Mouse (Mus musculus): ENCODE data around the gene Eif3d.
"Not testable (repeated sequence)": the region's sequence is repeated elsewhere in the genome, so short reads cannot be mapped to it uniquely, and the experiment has no call there.

The Eif3d gene

GRCm38 (mm10) chr15:77970470-77971292, at the start of gene Eif3d:
Eif3d (minus strand) TSS chr15:77970813.
- DNase-seq (ENCODE audit: low spot score), result peak; percentile 99

DNA sequence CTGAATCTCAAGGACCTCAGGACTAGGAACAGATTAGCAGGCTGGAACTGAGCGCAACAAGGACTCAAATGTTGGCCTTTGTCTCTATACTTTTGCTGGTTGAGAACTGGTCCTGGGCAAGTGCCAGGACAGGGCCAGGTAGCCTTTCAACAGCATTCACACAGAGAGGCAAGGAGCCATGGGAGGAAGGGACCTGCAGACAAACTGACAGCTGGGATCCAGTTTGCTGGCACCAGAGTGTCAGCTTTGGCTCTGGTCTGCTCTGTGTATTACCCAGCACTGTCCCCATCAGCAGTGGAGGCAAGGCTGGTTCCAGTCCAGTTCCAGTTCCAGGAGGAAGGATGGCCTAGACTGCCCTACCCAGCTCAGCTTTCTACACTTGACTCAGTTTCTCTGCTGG, 43.4 kb upstream of the Eif3d start:
- DNase-seq (ENCODE audit: low spot score), result no peak

DNA sequence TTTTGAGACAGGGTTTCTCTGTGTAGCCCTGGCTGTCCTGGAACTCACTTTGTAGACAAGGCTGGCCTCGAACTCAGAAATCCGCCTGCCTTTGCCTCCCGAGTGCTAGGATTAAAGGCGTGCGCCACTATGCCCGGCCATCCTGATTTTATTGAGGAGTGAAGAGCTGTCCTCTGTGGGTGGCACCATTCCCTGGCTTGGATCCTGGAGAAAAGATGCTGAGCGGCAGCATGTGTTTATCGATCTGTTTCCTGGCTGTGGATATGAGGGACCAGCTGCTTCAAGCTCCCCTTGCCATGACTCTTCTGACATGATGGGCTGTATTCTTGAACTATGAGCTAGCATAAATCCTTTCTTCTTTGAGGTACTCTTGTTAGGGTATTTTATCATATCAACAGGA, 37.6 kb upstream of the Eif3d start:
- DNase-seq (ENCODE audit: low spot score), result not testable (repeated sequence)

DNA sequence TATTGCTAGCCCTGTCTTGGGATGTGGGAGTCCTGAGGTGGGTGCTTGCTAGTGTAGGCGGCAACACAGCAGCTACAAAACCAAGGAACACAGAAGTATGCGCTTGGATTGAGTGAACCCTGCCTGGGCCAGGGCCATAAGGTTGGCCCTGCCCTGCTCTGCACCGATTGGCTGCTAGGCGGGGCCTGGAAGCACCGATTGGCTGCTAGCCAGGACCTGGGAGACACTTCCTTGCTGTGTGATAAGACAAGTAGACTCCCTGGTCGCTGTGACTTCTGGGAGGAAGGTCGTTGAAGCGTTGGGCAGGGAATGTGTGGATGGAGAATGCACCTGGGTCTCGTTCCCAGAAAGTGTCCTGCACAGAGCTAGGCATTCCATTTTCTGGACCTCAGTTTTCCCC, 33.3 kb upstream of the Eif3d start:
- no peak for DNase-seq (ENCODE audit: low spot score)

GRCm38 (mm10) chr15:78001400-78001799, 30.8 kb upstream of the Eif3d start:
- no peak for DNase-seq (ENCODE audit: low spot score)

DNA sequence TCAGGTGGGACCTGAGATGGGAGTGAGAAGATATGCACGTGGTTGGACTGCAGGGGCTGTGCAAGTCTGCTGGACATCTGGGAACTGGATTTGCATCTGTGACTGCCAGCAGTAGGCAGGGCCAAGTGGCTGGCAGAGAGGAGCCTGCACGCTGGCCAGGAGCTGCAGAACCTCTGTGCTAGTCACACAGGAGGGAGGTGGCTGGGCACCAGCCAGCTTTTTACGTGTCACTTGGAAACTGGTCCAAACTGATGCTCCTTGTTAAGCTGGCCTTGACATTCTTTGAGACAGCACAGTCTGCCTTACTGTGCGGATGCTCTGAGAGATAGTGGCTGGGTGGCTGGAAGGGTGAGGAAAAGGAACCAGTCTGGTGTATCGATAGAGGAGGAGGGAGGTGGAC, 17.9 kb upstream of the Eif3d start:
- no peak for DNase-seq (ENCODE audit: low spot score)

DNA sequence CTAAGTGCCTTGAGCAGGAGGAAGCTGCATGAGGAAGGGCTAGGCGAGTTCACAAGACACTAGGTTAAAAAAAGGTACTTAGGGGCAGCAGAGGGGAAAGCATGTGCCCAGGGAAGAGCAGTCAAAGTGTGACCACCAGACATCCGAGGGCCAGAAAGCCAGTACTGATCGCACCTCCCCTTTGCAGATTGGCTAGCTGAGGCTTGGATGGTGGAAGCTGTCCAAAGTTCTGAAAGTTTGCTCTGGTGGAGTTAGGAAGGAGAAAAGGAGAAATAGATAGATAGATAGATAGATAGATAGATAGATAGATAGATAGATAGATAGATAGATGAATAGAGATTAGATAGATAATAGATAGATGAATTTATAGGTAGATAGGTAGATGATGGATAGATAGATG, 12.8 kb upstream of the Eif3d start:
- no peak for DNase-seq (ENCODE audit: low spot score)

GRCm38 (mm10) chr15:77982195-77982939, 11.8 kb upstream of the Eif3d start:
- DNase-seq (ENCODE audit: low spot score), result peak; percentile 83

DNA sequence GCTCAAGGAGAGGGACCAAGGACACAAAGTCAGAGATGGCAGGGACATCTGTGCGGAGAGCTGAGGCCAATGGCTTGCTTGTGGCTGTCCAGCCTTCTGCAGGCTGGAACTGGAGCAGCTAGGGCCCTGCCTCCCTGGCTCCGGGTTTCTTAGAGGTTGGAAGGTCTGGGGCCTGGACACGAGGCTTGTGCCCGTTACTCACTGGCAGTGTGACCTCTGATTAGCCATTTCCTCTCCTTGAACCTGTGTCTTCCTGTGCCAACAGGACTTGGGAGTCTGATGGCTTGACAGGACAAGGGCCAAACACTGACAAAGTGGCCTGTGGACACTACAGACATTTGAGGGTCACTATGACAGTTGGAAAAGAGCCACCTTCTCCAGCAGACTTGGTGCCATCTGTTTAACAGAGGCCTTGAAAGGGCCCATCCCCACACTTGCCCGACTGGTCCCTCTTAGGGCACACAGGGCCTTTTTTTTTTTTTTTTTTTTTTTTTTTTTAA, 10.6 kb upstream of the Eif3d start:
- DNase-seq (ENCODE audit: low spot score), result no peak

DNA sequence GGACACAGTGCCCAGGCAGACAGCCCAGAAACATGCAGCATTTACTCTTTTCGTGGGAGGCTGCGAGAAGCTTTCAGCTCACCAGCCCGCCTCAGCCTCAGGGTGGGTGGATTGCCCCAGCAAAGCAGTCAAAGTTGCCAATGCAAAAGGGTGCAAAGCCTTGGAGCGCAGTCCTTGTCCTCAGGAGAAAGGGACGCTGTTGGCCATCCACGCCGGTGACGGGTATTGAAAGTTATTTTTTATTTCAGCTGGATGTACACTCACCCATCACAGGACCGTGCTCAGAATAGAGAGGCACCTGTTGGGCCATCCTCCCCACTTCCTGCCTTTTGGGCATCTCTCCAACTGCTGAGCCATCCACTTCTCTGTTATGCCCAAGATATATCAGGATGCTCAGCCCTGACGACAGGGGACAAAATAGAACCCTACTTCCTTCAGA, 8.8 kb upstream of the Eif3d start:
- no peak for DNase-seq (ENCODE audit: low spot score)

DNA sequence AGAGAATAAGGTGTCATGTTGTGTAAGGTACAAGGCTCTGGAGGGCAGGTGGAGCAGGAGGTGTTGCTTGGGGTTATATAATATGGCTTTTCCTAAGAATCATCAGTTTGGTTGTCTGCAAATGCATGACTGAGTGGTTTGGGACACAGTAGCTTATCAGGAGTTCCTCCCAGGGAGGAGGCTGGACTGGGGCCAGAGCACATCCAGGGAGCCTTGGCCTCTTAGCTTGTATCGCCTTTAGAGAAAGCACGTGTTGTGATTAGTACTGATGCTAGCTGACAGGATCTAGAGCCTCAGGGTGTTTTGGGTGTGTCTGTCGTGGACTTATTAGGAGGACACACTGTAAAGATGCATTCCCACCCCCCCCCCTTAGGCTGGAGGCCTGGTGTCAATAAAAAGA, 7.0 kb upstream of the Eif3d start:
- DNase-seq (ENCODE audit: low spot score), result peak; percentile 60

DNA sequence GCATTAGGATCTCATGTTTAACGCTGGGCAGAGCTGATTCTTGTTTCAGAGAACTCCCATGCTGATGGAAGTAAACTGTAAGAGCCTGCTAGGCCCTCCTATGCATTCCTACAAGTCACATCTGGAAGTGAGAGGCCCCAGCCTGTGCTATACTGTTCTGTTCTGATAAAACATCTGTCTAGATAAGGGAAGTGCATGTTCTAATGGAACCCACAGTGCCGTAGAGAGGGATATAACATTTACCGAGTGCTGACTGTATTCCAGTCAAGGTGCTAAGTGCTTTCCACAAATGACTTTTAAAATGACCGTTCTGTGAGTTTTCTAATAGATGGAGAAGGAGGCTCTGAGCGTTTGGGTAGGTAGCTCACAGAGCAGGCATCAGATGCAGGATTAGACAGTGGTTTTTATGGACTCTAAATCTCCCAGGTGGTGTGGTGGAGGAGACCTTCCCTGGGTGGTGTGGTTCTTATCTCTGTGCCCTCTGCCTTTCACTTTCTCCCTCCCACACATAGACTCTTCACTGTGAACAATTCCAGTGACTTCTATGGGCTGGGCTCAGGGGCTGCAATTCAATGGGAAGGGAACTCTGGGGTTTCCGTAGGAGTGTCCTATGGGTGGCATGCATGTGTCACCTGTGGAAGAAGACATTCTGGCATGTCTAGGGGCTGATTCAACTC, 3.7 kb upstream of the Eif3d start:
- DNase-seq (ENCODE audit: low spot score), result no peak

DNA sequence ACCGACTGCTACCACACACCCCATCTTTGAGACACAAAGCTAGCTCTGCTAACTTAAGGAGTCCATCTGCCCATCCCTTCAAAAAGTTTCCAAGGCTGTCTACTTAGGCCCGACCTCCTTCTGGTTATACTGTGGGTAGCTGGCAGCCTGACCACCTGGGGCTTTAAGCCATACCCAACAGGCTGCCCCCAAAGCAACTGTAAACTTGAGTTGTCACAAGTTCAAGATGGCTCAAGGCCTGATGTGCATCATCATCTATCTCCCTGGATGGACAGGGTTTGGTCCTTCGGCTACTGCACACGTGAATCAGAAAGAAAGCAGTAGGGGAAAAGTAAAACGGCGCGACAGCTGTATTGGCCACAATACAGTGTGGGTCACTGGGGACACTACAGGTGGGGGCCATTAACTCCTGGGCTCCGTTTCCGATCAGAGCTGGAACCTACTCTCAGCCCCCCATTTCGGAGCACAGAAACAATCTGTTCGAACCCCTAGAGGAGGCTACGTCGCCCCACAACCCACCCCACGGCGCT, 608 bp downstream of the Eif3d start:
- DNase-seq (ENCODE audit: low spot score), result no peak

GRCm38 (mm10) chr15:77965117-77965528, 5.5 kb downstream of the Eif3d start:
- DNase-seq (ENCODE audit: low spot score), result no peak

GRCm38 (mm10) chr15:77962447-77962846, 8.2 kb downstream of the Eif3d start:
- DNase-seq (ENCODE audit: low spot score), result no peak

GRCm38 (mm10) chr15:77960693-77961092, 9.9 kb downstream of the Eif3d start:
- no peak for DNase-seq (ENCODE audit: low spot score)

DNA sequence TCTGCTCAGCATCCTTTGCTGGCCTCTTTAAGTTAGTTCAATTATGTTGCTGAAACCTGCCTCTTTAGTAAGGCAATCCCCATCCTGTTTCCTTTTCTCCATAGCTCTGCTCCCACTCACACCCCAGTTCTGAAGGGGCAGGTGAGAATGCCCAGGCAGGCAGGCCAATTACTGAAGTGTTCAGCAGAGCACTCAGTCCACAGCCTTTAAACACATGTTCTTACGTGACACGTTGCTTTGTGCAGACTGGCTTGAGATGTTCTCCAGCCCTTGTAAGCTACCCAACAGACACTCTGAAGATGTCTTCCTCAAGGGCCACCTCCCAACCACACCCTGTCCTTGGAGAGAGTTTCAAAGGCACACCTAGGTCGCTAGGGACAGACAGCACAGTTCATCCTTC, 12.5 kb downstream of the Eif3d start:
- DNase-seq (ENCODE audit: low spot score), result no peak

- no peak for DNase-seq (ENCODE audit: low spot score)
Measured at GRCm38 (mm10) chr15:77957625-77958024, 13.0 kb downstream of the Eif3d start.

DNA sequence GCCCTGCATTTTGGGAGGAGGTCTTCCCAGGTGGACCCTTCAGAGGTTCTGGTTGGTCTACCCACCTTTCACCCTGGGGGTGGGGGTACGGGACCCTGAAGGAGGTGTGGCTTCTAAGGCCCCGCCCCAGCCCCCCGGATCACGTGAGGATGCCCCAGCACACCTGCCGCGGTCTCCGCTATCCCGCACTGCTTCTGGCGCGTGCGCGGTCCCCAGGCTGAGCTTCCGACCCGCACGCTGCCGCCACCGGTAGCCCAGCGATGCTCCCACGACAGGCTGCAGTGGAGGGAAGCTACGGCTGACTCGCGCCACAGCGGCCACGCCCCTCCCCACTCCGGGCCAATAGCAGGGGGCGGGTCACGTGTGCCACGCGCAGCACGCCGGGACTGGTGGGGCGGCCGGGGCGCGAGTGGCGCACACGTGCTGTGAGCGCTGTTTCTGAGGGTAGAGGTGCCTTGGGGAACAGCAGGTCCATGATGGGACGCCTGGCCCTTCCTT, 14.2 kb downstream of the Eif3d start, which contains the start of gene Foxred2:
Gene Foxred2 (minus strand): TSS at position 319 of the 498 bp plus-strand sequence.
- peak; percentile 91 for DNase-seq (ENCODE audit: low spot score)

DNA sequence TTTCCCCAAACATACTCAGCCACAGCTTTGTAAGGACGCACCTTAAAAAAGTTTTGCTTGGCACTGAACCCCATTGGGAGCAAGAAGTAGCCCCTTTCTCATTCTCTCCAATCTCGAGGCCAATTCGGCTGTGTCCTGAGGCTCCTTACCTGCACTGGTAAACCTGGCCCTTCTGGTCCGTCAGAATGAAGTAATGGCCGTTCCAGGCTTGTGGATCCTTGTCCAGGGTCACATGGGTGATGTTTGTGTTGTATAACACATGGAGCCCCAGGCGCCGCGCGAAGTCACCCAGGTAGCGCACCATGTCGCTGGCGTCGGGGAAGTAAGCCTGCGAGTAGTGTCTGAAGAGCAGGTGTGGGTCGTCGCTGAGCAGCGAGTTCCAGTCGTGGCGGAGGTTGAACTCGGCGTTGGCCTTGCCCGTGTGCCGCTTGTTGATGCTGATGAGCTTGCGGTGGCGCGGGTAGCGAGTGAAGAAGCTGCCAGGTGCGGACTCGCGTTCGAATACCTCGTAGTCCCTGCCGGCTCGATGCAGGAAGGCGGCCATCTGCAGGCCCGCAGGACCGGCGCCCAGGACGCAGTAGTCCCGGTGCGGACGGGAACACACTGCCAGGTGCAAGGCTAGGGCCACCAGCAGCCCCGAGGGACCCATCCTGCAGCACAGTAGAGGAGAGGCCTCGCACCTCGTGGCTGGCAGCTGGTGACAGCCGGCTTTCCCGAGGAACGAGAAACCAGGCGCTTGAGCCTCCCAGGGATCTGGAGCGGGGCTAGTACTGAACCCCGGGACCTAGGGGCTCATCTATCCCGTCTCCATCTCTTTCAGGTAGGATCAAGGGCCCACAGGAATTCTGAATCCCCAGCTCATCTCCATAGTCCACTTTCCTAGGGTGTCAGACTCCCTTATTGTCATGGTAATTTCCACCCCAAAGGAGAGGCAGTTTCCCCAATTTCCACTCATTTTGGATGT, 14.9 kb downstream of the Eif3d start:
- peak; percentile 51 for DNase-seq (ENCODE audit: low spot score)

- DNase-seq (ENCODE audit: low spot score), result no peak
Measured at GRCm38 (mm10) chr15:77954362-77954761, 16.3 kb downstream of the Eif3d start.

Data from testis, postnatal 10 days (tissue).